Mouse (Mus musculus): ENCODE measurements around the gene Farsa. TPM values are rescaled to one million over a fixed set of nuclear protein-coding genes. Genes with fewer than 3 reads are reported as not detected.
A peak's percentile ranks its signal among the peaks of the same experiment; 100 is the strongest.

Farsa gene
- total and polyA plus RNA-seq, 2 experiments from 2014 or later = 38.3 to 40.0 TPM

DNA sequence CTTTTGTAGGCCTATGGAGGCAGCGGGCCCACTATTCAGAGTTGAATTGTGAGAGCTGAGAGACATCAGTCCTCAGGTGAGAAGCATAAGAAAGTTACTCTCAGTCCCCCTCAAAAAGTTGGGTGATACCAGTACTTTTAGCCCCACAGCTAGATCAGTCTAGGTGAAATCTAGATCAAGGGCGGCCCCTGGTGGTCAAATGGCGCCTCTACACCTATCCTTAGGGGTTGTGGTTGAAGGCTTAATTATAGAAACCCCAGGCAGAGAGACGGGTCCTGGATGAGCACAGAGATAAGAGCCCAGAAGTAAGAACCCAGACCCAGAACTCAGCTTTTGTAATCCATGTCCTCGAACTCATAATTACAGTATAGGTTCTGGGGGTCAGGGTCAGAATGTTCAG is 43.7 kb upstream of the Farsa start:
- Histone ChIP-seq H3K9me3 (replicated peaks; ENCODE audit: control insufficient read depth, low read length) (no peaks in the 10 kb centered on the region), H3K27me3 (ENCODE audit: control insufficient read depth, insufficient read depth, low read length) (no peaks in the 10 kb centered on the region), H3K9ac (replicated peaks; ENCODE audit: low read depth, low read length) (no peak overlapping the region), H3K27ac (ENCODE audit: low read depth) (no peak overlapping the region), H3K36me3 (replicated peaks; ENCODE audit: control insufficient read depth, insufficient read depth, low read length) (no peaks in the 10 kb centered on the region), H3K4me3 (ENCODE audit: low read depth, low read length) (no peak overlapping the region), H3K4me1 (ENCODE audit: control insufficient read depth, insufficient read depth) (peaks cover 12% of the 10 kb centered on the region; the same call in 1 of the 2 replicates), H3K4me2 (ENCODE audit: low read depth, low read length) (no peak overlapping the region)
- DNase-seq (ENCODE audit: low spot score) = peak; percentile 62
- TF ChIP-seq EP300 (IDR thresholded peaks at IDR 0.05; ENCODE audit: low read depth) (0 out of 2 replicates have a peak, but pooled peaks have one; percentile 22), CTCF (IDR thresholded peaks at IDR 0.05; ENCODE audit: low read depth) (peak; percentile 88)
- peak; percentile 21; the same call in 1 of the 2 replicates for ATAC-seq (ENCODE audit: insufficient read depth, low read depth)
- WGBS = 1% methylated on average over 5 of the region's 5 CpGs

DNA sequence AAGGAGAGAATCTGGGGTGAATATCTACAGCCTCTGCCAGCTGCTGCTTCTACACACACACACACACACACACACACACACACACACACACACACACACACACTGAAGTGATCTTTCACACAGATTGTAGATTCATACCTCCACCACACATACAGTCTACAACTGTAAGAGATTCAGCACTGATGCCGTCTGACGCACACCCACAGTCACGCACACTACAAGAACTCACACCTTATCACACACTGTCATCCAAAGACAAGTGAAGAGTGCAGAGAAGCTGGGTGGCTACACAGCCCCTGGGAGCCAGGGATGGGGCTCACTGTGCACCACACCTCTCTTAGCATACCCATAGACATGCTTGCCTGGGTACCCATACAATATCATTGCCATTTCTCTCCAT is 43.0 kb upstream of the Farsa start:
- Histone ChIP-seq H3K9ac (replicated peaks; ENCODE audit: low read depth, low read length) (no peak overlapping the region), H3K4me3 (ENCODE audit: low read depth, low read length) (no peak overlapping the region), H3K36me3 (replicated peaks; ENCODE audit: control insufficient read depth, insufficient read depth, low read length) (no peaks in the 10 kb centered on the region), H3K9me3 (replicated peaks; ENCODE audit: control insufficient read depth, low read length) (no peaks in the 10 kb centered on the region), H3K4me2 (ENCODE audit: low read depth, low read length) (no peak overlapping the region), H3K4me1 (ENCODE audit: control insufficient read depth, insufficient read depth) (peaks cover 12% of the 10 kb centered on the region; the same call in 1 of the 2 replicates), H3K27me3 (ENCODE audit: control insufficient read depth, insufficient read depth, low read length) (no peaks in the 10 kb centered on the region), H3K27ac (ENCODE audit: low read depth) (no peak overlapping the region)
- WGBS = 58% methylated on average over 3 of the region's 3 CpGs
- DNase-seq (ENCODE audit: low spot score) = no peak
- TF ChIP-seq EP300 (IDR thresholded peaks at IDR 0.05; ENCODE audit: low read depth) (no peak), CTCF (IDR thresholded peaks at IDR 0.05; ENCODE audit: low read depth) (no peak)
- ATAC-seq (ENCODE audit: insufficient read depth, low read depth) = no peak

GRCm38 (mm10) chr8:84814240-84814554 is 42.6 kb upstream of the Farsa start:
- DNase-seq (ENCODE audit: low spot score) (no peak), ATAC-seq (ENCODE audit: insufficient read depth, low read depth) (no peak)
- Histone ChIP-seq H3K4me2 (ENCODE audit: low read depth, low read length) (no peak overlapping the region), H3K27me3 (ENCODE audit: control insufficient read depth, insufficient read depth, low read length) (no peaks in the 10 kb centered on the region), H3K27ac (ENCODE audit: low read depth) (no peak overlapping the region), H3K9me3 (replicated peaks; ENCODE audit: control insufficient read depth, low read length) (no peaks in the 10 kb centered on the region), H3K9ac (replicated peaks; ENCODE audit: low read depth, low read length) (no peak overlapping the region), H3K36me3 (replicated peaks; ENCODE audit: control insufficient read depth, insufficient read depth, low read length) (no peaks in the 10 kb centered on the region), H3K4me3 (ENCODE audit: low read depth, low read length) (no peak overlapping the region), H3K4me1 (ENCODE audit: control insufficient read depth, insufficient read depth) (peaks cover 12% of the 10 kb centered on the region; the same call in 1 of the 2 replicates)
- WGBS = 82% methylated on average over 11 of the region's 11 CpGs
- TF ChIP-seq CTCF (IDR thresholded peaks at IDR 0.05; ENCODE audit: low read depth) (no peak), EP300 (IDR thresholded peaks at IDR 0.05; ENCODE audit: low read depth) (no peak)

GRCm38 (mm10) chr8:84814555-84815441 is 42.0 kb upstream of the Farsa start:
- H3K9me3 ChIP-seq (replicated peaks; ENCODE audit: control insufficient read depth, low read length) = no peaks in the 10 kb centered on the region
- no peak overlapping the region for H3K4me2 ChIP-seq (ENCODE audit: low read depth, low read length)
- 36% methylated on average over 19 of the region's 19 CpGs for WGBS
- ATAC-seq (ENCODE audit: insufficient read depth, low read depth) (0 out of 2 replicates have a peak, but pooled peaks have one; percentile 5), DNase-seq (ENCODE audit: low spot score) (no peak)
- H3K4me3 ChIP-seq (ENCODE audit: low read depth, low read length) = no peak overlapping the region
- H3K27me3 ChIP-seq (ENCODE audit: control insufficient read depth, insufficient read depth, low read length) = no peaks in the 10 kb centered on the region
- TF ChIP-seq CTCF (IDR thresholded peaks at IDR 0.05; ENCODE audit: low read depth) = no peak
- TF ChIP-seq EP300 (IDR thresholded peaks at IDR 0.05; ENCODE audit: low read depth) = no peak
- H3K36me3 ChIP-seq (replicated peaks; ENCODE audit: control insufficient read depth, insufficient read depth, low read length) = no peaks in the 10 kb centered on the region
- no peak overlapping the region for H3K27ac ChIP-seq (ENCODE audit: low read depth)
- H3K4me1 ChIP-seq (ENCODE audit: control insufficient read depth, insufficient read depth) = peaks cover 12% of the 10 kb centered on the region; the same call in 1 of the 2 replicates
- no peak overlapping the region for H3K9ac ChIP-seq (replicated peaks; ENCODE audit: low read depth, low read length)

DNA sequence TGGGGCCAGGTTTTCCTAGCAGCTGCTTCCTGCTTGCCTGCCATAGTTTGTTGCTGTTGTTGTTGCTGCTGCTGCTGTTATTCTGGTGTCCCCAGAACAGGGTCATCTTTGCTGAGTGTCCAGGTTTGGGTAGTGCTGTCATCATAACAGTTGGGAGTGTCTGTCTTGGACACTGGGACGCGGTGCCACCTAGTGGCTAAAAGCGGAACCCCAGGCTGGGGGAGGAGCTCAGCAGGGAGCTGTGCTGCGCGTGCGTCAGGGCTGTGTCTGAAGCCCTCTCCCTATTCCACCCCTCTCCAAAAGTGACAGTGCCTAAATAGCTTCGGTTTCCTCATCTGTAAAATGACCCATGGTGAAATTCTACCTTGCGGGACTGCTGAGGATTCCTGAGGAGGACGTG is 41.2 kb upstream of the Farsa start:
- Histone ChIP-seq H3K27me3 (ENCODE audit: control insufficient read depth, insufficient read depth, low read length) (no peaks in the 10 kb centered on the region), H3K4me3 (ENCODE audit: low read depth, low read length) (no peak overlapping the region), H3K9me3 (replicated peaks; ENCODE audit: control insufficient read depth, low read length) (no peaks in the 10 kb centered on the region), H3K36me3 (replicated peaks; ENCODE audit: control insufficient read depth, insufficient read depth, low read length) (no peaks in the 10 kb centered on the region), H3K27ac (ENCODE audit: low read depth) (no peak overlapping the region), H3K9ac (replicated peaks; ENCODE audit: low read depth, low read length) (no peak overlapping the region), H3K4me2 (ENCODE audit: low read depth, low read length) (no peak overlapping the region), H3K4me1 (ENCODE audit: control insufficient read depth, insufficient read depth) (peaks cover 12% of the 10 kb centered on the region; the same call in 1 of the 2 replicates)
- TF ChIP-seq EP300 (IDR thresholded peaks at IDR 0.05; ENCODE audit: low read depth) (no peak), CTCF (IDR thresholded peaks at IDR 0.05; ENCODE audit: low read depth) (peak; percentile 97)
- DNase-seq (ENCODE audit: low spot score) (peak; percentile 86), ATAC-seq (ENCODE audit: insufficient read depth, low read depth) (peak; percentile 82)
- 14% methylated on average over 9 of the region's 9 CpGs for WGBS
